Mouse (Mus musculus) activated CD4-positive, CD25-positive, alpha-beta regulatory T cell, adult 4 months (primary cell): Measurements from ENCODE around the gene Gm20696. TPM values are rescaled to one million over a fixed set of nuclear protein-coding genes. Genes with fewer than 3 reads are reported as not detected.

Experiments
- ATAC-seq: one replicate; pipeline ENCODE4 v1.8.0; 2017
- polyA plus RNA-seq, 2 experiments: library from polyadenylated mRNA; unstranded; fragments of 100-300 nt; shearing (Covaris generic); gene quantifications; one replicate each; pipeline ENCODE4 v1.2.1; 2017

Gm20696 gene
- 10 to 100 TPM; 11.9 to 13.1 TPM for polyA plus RNA-seq

DNA sequence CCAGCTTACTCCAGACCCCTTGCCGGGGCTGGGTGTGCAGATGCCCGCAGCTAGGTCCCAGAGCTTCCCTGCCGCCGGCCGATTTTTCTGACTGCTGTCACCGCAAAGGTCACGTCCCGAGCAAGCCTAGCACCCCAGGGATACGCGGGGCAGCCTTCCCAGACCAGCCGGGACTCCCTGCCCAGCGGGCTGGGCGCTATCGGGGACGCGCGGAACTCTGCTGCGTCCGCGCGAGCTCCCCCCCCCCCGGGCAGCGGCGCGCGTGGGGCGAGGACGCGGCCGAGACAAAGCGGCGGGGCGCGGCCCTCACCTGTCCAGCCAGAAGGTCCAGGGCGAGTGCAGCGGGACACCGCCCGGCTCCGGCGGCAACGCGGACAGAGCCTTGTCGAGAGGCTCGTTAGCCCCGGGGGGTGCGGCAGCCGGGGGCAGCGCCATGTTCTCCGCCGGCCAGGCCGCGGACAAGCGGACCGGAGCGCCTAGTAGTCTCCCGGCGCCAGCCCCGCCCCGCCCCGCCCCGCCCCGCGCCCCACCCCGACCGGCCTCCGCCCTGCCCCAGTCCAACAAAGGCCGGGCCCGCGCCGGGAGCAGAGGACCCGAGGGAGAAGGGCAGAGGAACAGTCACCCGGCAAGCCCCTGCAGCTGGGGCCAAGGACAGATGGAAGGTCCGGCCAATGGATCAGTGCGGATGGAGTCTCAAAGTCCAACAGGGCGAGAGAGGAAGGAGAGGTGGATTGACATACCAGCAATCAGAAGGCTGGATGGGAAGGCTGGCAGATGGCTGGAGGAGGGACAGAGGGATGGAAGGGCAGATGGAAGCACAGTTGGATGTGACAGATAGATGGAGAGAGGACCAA is at the start of gene Gm20696, which contains the start of gene Eif4e3:
Gm20696 (minus strand) TSS at position 480 of the 854 bp plus-strand sequence.
Eif4e3 (minus strand) TSS at position 454 of the 854 bp plus-strand sequence.
- no peak for ATAC-seq

DNA sequence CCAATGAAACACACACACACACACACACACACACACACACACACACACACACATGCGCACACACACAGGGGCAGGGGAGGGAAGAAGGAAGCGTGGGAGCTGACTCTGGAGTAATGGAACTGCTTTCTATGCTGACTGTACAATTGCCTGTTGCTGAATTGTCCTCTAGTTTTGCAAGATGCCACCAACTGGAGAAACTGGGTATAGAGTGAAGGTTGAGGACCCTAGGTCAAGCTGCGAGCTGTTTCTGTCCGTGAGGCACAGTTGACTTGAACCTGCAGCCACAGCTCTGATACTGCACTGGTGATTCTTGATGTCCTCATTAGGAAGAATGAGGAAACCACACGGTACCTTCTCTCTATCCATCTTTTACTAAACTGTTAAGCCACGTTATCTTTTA is 49.3 kb upstream of the Gm20696 start:
- no peak for ATAC-seq

DNA sequence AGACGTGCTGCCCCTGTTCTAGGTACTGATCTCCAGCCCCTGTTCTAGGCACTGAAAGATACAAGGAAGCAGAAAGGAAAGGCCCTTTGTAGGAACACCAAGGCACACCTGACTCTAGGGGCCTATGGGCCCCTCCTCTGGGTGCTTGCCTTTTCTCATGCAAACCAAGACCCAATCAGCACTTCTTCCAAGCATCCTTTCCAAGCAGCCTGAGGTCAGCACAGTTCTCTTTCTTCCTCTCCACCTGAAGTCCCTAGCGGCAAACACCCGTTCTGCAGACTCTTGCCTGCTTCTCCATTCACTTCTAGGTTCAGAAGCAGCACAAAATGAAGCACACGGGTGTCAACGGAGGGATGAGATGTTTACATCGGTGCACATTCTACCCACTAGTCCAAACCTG is 48.6 kb upstream of the Gm20696 start:
- ATAC-seq = no peak

DNA sequence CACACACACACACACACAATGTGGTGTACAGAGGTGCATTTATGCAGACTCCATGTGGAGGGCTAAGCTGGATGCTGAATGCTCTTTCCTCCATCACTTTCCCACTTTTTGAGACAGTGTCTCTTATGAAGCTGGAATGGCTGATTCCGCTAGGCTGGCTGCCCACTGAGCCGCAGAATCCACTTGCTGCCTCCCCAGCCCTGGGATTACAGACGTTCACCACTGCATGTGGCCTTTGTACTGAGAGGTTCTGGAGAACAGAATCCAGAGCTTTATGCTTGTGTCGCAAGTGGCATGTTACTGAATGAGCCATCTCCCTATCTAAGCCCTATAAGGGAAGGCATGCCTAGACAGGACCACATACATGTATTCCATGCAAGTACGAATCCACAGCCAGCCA is 46.7 kb upstream of the Gm20696 start:
- no peak for ATAC-seq

DNA sequence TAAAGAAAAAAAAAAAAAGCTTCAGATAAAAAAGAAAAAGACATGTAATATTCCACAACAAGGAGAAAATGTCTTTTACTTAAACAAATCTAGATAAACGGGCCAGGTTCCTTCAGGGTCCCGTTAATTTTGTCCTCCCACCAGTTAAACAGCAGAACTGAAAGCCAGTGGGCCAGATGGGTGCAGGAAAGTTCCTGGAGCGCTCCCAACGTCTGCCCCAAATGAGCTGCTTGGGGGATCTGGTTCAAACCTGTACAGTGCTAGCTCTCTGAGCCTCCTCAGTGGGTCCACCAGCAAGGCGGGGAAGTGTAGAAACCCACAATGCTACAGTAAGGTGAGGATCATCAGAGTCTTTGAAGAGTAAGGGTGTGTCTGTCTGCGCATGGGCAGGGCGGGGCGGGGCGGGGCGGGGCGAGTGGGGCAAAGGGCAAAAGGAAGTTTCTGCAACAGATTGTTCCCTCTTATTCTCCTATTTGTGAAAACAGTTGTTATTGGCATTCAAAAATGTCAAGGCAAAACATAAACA is 45.0 kb upstream of the Gm20696 start:
- ATAC-seq = no peak

GRCm38 (mm10) chr6:99700484-99700883 is 33.9 kb upstream of the Gm20696 start:
- no peak for ATAC-seq

DNA sequence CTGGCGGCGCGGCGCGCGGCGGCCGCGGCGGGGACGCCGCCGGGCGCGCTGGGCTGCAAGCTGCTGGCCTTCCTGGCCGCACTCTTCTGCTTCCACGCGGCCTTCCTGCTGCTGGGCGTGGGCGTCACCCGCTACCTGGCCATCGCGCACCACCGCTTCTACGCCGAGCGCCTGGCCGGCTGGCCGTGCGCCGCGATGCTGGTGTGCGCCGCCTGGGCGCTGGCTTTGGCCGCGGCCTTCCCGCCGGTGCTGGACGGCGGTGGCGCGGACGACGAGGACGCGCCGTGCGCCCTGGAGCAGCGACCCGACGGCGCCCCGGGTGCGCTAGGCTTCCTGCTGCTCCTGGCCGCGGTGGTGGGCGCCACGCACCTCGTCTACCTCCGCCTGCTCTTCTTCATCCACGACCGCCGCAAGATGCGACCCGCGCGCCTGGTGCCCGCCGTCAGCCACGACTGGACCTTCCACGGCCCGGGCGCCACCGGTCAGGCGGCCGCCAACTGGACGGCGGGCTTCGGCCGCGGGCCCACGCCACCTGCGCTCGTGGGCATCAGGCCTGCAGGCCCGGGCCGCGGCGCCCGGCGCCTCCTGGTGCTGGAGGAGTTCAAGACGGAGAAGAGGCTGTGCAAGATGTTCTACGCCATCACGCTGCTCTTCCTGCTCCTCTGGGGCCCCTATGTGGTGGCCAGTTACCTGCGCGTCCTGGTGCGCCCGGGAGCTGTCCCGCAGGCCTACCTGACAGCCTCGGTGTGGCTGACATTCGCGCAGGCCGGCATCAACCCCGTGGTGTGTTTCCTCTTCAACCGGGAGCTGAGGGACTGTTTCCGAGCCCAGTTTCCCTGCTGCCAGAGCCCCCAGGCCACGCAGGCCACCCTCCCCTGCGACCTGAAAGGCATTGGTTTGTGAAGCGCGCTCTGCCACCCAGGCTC is 26.6 kb upstream of the Gm20696 start:
- ATAC-seq = no peak

DNA sequence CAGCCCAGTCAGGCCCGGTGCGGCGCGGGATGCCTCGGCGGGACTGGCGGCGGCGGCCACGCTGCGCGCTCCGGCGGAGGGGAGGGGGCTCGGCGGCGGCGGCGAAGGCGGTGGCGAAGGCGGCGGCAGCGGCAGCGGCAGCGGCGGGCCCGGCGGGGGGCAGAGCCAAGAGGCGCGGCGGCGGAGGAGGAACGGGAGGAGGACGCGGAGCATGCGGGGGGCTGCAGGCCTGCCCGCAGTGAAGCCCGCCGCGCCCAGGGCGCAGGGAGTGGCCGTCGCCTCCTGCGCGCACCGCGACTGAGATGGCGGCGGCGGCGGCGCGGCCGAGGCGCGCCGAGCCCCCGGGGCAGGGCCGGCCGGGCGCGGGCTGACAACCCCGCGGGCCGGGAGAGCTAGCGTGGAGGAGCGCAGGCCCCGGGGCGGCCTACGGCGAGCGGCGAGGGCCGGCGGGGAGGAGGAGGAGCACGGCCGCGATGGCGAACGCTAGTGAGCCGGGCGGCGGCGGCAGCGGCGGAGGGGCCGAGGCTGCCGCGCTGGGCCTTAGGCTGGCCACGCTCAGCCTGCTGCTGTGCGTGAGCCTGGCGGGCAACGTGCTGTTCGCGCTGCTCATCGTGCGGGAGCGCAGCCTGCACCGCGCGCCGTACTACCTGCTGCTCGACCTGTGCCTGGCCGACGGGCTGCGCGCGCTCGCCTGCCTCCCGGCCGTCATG is 25.8 kb upstream of the Gm20696 start, which contains the start of gene Gpr27:
Gpr27 (plus strand) TSS at position 474 of the 710 bp plus-strand sequence.
- ATAC-seq = no peak

DNA sequence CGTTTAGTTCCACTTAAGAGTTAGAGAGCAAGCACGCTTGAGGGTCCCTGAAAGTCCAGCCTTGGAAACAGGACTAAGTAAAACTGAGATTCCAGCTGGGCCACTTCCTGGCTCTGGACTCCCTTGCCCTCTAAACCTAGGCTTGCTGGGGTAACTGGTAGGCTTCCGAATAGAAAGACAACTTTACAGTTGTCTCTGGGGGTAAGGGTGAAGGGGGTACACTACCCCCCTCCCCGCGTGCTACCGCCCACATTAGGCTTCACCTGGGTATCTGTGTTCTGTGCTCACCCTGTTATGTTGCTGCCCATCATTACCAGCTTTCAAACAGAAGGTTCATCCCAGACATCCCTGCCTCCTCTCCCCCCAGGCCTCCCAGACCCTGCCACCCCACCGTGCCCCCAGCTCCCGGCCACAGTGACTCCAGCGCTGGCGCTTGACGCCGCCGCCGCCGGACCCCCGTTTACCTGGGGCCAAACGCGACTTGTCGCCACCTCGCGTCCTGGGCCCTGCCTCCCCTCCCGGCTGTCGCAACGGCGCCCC is 25.1 kb upstream of the Gm20696 start:
- ATAC-seq = no peak

DNA sequence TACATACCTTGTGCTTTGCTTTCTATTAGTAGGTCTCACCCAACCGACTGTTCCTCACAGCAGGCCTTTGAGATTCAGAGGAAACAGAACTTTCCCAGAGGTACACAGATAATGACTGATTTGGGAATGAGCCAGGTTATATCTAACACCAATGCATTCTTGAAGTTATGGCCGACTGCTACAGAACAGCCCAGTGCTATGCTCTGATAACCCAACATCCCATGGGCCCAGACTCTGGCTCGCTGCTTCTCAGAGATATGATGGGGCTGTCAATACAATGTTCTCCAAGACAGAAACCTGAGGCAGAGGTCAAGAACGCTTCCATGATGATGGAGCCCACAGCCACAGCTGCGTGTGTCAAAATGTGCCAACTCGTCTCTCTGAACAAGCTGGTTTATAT is 21.9 kb upstream of the Gm20696 start:
- ATAC-seq = no peak

- peak; percentile 99 for ATAC-seq
Observed at GRCm38 (mm10) chr6:99684899-99685298, 18.3 kb upstream of the Gm20696 start.

DNA sequence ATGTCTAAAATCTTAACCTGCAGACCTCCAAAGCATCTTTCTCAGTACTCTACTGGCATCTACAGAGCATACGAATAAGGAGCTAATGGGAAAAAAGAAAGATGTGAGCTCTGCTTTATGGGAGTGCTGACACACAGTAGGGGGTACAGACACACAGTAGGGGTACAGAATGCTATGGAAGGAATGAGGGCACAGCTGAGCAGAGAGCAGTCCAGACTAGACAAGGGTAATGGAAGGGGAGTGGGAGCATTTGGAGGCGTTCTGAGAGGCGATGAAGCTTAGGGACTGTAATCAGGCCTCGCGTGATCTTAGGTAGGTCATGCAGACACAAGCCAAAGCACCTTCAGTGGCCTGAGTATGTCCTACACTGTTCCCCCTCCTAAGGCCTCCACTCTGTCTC is 17.4 kb upstream of the Gm20696 start:
- ATAC-seq = no peak

DNA sequence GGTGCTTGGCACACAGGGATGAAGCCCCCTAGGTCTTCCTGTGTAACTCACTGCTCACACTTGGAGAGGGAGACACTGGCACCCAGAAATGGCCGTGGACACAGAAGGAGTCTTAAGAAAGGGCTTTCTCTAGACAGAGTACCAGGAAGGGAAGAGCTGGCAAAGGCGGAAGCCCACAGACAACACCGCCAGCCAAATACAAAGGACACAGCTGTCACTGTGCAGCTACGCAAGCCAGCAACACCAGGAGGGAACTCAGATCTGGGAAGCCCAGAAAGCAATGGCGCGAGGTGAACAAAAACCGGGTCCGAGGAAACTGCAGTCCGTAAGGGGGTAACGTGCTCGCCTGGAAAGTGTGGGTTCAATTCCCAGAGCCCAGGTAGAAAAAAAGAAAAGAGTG is 11.5 kb upstream of the Gm20696 start:
- no peak for ATAC-seq

- ATAC-seq = no peak
Observed at GRCm38 (mm10) chr6:99677325-99677724, 10.7 kb upstream of the Gm20696 start.

- no peak for ATAC-seq
Observed at GRCm38 (mm10) chr6:99674482-99674881, 7.9 kb upstream of the Gm20696 start.

- ATAC-seq = no peak
Observed at GRCm38 (mm10) chr6:99671768-99672167, 5.2 kb upstream of the Gm20696 start.

DNA sequence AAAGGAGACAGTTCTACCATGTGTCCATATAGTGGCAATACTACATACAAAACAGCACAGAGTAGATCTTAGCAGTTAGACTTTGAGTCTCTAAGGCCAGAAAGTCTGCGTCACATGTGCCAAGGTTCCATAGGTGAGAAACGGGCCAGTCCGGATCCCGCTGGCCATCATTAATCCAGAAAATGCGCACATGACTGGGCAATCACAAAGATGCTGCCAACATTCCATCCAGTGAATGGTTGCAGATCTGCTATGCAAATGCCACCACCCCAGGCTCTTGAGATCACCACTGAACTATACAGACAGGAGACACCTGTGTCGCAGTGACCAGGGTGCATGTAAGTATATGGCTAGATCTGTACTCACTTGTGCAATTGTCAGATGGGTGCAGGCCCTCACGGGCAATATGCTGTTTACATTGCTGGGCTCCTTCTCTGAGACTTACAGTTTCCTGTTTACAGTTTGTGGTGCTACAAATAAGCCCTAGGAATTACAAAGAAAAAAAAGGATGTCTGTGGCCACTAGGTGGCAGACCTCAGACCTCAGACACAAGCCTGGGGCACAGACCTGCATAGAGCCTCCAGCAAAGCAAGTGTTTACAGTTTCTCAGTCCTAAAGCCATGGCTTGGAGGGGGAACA is 4.0 kb upstream of the Gm20696 start:
- ATAC-seq = peak; percentile 78

DNA sequence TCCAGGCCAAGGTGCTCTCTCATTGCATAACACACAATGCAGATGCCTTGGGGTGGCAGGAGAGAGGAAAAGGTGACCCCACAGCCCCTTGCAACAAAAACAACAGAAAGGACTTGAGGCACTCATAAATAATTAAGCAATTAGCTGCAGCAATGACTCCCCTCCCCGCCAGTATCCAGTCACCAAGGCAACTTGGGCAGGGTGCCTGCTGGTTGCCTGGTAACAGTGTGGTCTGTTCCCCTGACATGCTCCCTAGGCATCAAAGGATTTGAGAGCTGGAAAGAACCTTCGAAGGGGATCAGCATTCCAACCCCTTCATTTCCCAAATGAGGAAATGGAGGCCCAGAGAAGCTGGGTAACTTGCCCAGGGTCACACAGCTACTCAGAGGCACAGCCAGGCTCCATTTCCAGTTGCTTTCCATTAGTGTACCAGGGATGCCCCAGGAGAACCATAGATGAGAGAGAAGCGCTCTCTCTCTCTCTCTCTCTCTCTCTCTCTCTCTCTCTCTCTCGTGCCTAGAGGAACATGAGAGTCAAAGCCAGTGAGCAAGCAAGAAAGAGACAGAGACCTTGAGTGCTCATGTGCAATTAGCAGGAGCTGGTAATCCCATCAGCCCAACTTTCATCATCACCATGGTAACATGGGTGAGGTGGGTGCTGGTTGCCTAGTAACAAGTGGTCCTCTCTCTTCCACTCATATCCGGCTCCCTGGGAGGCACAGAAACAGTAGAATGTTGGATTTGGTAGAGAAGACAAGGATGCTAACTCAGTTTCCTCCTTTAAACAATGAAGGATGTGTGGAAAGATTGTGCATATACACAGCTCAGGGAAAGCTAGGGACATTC is 3.1 kb upstream of the Gm20696 start:
- ATAC-seq = no peak

DNA sequence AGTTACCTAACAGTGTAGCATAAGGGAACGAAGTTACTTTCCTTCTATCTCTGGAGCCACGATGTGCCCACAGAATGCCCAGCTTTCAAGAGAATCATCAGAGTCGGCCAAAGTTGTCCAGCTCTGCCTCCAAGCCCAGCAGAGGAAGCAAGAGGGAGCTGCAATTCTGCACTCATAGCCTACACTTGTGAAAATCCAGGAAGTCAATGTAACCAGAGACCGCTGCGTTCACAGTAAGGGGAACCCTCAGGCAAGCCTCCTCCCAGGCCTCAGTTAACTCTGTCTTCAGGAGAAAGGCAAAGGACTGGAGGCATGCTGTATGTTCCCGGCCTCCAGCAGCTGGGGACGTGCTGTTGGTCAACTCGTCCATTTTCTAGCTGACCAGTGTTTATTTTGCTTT is 693 bp upstream of the Gm20696 start:
- ATAC-seq = no peak

- ATAC-seq = peak; percentile 75
Observed at GRCm38 (mm10) chr6:99665457-99666317, 910 bp downstream of the Gm20696 start.
